Mouse (Mus musculus) MN1 (cell line): Measurements from ENCODE around the gene Kbtbd8.

Experiments
- DNase-seq: peaks from one replicate; pipeline ENCODE4 v3.0.0-alpha.2; 2016; ENCODE audit warnings: low spot score

Kbtbd8 gene

DNA sequence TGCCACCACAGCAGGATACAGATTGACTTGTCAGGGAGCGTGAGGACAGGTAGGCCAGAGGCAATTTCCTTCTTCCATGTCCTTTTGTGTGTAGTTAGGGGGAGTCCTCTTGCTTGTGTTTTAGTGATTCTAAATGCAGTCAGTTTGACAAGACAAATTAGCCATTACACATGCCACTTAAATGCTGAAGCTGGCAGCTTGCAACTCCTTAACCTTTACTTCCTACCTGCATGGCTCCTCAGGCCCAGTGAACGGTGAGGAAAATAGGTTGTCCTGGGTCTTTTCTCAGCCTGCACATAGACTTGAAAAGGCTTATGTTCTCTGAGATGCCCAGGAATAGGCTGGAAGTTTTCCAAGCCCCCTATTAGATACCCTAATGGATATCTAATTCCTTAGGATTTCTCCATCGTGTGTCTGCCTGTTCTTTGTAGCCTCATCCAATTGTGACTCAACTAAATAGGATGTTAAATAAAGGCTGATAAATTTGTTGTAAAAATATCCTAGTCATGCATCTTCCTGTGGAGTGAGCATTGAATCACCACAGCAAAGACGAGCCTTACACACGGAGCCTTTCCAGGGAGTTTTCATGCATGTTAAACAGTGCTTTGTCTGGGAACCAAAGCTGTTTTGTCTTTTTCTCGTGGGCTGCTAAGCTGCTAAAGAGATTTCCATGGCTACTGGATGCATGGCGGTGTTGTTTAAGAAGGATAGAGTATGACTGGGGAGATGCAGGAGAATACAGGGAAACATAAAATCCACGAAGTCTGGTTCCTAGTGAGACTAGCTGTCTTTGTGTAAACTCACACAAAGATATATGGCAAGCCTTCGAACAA is 57.5 kb downstream of the Kbtbd8 start:
- no peak for DNase-seq
